Mouse (Mus musculus) cerebellum, postnatal 4 days (tissue): Measurements from ENCODE around the gene Leo1.
A peak's percentile ranks its signal among the peaks of the same experiment; 100 is the strongest.
"Not testable (repeated sequence)": the region's sequence is repeated elsewhere in the genome, so short reads cannot be mapped to it uniquely, and the experiment has no call there.

Source experiments
- DNase-seq, 2 experiments: peaks; one replicate each; pipeline ENCODE4 v3.0.0; 2022; ENCODE audit warnings: low spot score in 2 of 2, mixed read lengths in 1 of 2

Gene Leo1

DNA sequence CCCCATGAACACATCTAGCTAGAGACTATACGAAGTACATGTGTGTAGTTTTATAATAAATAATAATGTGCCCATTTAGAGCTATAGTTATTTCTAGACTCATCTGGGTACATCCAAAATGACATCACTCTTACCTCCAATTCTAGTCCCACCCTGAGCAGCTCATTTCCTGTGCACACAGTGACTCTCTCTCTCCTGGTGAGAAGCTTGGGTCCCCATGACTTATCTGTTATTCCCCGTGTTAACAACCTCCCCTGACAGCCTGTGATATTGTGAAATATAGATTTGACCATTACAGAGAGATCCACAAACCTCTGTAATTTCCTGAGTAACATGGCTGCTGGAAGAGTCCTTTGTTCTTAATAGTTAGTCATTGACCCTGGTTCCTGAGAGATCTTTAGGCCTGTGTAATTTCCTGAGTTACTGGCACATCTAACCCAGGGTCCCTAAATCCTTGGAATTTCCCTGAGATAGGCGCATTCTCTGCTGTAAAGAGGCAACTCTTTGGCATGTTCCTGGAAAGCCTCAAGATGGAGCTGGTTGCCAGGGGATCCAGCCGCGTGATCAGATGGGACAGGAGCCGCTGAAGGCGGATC lies 15.4 kb upstream of the Leo1 start:
- DNase-seq: no peak

DNA sequence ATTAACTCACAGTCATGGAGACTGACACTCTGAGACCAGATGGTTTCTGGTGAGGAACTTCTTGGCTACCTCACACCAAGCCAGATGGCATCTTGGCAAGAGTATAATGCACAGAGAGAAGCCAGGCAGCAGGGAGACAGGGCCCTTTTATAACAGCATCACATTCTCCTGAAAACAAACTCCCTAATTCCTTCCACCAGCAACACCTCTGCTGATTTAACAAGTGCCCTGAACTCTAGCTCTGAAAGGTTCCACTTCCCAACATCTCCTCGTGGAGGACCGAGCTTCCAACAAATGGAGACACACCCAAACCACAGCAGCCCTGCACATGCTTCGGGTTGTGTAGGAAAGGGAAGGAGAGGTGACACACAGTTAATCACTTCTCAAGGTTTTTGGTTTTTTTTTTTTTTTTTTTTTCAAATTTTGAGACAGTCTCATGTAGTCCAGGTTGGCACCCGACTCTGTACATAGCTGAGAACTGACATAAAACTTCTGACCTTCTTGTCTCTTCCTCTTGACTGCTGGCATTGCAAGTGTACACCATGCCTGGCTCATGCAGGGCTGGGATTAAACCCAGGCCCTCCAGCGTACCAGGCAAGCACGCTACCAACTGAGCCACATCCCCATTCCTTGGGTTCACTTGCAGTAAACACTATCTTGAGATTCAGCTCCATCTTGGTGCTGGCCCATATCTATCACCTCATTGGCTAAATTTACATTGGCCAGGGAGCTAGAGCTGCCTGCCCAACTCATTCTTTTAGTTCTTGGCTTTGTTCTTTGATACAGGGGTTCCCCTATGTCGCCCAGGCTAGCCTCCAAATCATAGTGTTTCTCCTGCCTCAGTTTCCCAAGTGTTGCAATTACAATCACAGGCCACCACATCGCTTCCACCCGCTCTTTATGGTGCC lies 13.7 kb upstream of the Leo1 start:
- DNase-seq: peak in 1 of 2 experiments; percentile 37

DNA sequence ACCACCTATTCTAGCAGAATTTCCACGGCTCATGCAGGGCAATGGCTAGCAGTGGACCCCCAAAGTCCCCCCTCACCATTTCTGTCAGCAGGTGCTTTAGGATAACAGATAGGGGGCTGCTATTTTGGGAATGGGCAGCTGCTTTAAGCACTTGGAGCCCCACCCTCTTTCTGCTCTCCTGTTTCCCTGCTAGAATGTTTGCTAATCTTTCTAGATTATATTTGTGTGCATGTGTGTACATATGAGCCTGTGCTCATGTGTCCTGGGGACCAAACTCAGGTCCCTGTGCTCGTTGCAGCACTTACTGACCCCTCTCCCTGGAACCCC lies 13.1 kb upstream of the Leo1 start:
- DNase-seq: no peak

DNA sequence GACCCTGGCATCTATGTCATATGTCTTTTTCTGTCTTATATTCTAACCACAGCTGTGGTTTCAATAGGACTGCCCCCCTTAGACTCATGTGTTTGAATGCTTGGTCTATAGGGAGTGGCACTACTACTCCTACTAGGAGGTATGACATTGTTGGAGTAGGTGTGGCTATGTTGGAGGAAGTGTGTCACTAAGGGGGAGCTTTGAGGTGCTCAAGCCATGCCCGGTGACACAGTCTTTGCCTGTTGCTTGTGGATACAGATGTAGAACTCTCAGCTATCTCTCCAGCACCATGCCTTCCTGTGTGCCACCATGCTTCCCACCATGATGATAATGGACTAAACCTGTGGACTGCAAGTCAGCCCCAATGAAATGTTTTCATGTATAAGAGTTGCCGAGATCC lies 12.3 kb upstream of the Leo1 start:
- DNase-seq: no peak

DNA sequence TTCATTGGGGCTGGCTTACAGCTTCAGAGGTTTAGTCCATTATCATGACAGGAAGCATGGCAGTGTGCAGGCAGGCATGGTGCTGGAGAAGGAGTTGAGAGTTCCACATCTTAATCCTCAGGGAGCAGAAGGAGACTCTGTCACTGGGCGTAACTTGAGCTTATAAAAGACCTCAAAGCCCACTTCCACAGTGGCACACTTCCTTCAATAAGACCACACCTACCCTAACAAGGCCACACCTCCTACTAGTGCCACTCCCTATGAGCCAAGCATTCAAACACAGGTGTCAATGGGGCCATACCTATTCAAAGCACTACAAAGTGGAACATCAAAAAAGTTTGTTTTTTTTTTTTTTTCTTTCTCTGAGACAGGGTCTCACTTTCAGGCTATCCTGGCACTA lies 11.7 kb upstream of the Leo1 start:
- DNase-seq: no peak

DNA sequence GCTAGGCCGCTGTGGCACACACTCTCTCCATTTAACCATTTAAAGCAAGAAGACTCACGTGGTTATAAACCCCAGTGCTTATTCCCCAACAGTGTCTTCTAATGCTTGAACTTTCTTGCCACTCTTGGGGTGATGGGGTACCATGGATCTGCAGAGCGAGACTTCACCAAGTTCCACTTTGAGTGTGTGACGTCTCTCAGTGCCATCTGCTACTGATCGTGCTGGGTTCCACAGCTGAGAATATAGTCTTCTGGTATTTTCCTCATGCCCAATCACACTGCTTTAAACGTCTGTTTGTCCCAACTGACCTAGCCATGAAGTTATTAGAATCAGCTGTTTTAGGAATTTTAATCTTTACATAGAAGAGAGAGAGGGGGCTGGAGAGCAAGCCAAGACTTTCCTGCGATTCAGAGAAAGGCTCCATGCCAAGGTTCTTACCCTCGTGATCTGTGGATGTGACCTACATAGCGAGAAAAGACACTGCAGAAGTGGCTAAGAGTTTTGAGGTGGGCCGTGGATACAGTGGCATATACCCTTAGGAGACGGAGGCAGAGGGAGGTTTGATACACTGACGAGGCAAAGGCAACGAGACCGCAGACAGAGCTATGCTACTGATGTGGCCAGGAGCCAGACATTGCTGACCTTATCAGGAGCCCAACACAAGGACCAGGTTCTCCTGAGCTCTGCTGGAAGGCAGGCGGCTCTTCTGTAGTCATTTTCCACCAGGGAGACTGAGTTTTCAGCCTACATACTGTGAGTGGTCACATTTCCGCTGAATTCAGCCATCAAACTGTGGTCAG lies 10.3 kb upstream of the Leo1 start:
- DNase-seq: no peak

DNA sequence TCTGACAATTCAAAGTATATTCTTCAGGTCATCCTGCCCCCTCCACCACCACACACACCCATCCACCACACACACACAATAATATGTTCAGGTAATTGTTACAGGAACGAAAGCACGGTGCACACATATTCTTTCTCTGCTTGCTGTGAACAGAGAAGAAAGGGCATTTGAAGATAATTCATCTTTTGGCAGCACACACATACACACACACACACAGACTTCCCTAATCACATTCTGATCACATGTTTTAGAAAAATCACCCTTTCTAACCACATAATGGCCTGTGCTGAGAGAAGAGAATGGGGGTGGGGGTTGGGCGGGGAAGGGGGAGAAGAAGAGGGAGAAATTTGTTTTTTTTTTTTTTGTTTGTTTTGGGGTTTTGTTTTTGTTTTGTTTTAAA lies 8.6 kb upstream of the Leo1 start:
- DNase-seq: no peak

DNA sequence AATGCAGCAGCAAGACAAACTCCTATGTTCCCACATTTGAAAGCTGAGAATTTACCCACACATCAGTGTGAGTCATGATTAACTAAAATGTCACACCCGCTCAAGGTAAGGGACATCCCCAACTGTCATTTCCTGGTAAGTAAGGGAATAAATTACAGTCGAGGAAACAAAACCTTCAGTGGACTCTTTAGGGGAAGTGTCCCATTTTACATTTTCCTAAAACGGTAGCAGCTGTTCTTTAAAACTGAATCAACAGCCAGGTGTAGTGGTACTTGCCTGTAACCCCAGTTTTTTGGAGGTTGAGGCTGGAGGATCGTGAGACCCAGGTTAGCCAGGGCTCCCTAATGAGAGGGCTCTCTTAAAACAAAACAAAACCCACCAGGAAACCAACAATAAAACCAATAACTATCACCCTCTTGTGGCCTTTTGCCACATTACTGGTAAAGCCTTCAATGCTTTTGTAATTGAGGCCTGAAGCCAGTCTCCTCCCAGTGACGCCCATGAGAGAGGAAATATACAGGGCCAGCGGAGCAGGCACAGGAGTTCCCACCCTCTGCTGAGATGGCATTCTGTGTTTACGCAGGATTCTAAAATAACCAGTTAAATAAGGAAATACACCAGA lies 7.0 kb upstream of the Leo1 start:
- peak in 1 of 2 experiments; percentile 34 for DNase-seq

DNA sequence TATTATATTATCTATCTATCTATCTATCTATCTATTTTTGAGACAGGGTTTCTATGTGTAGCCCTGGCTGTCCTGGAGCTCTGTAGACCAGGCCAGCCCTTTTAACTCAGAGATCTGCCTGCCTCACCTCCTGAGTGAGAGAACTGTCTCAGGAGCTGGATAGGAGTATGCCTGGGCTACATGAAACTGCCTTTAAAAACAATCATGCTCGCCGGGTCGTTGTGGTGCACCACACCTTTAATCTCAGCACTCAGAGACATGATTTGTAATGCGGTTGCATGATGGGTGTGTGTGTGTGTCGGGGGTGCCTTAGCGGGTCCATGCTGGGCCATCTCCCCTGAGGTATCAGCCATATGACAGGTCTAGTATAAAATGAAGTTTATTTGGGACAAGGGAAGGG lies 6.5 kb upstream of the Leo1 start:
- no peak for DNase-seq

DNA sequence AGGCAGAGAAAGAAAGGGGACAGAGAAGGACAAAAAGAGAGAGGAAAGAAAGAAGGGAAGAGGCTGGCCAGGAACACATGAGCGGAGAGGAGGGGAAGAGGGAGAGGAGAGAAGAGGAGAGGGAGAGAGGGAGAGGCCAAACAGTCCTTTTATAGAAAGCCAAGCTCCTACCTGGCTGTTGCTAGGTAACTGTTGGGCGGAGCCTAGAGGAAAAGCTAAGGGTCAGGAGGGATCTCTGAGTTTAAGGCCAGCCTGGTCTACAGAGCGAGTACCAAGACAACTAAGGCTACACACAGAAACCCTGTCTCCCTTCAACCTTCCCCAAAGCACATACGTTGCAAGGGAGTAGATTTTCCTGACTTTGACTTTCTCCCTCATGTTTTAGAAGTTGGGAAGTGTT lies 6.0 kb upstream of the Leo1 start:
- DNase-seq: no peak

DNA sequence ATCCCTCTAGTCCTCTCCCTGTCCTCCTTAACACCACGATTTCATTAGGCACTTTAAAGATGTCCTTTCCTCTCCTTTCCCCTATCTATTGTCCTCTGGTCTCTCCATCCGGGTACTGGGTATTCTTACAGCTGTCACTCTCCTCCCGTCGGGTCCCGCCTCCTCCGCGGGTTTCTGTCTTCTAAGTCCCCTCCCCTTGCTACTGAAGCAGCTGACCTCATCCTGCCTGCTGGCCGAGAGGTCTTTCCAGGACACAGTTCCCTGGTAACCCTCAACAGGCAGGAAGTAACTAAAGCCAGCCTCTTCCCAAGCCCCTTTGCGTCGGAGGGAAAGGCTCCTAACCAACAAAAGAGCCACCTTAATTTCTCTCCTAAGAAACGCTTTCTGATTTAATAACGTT lies 5.4 kb upstream of the Leo1 start:
- DNase-seq: peak in 1 of 2 experiments; percentile 48

DNA sequence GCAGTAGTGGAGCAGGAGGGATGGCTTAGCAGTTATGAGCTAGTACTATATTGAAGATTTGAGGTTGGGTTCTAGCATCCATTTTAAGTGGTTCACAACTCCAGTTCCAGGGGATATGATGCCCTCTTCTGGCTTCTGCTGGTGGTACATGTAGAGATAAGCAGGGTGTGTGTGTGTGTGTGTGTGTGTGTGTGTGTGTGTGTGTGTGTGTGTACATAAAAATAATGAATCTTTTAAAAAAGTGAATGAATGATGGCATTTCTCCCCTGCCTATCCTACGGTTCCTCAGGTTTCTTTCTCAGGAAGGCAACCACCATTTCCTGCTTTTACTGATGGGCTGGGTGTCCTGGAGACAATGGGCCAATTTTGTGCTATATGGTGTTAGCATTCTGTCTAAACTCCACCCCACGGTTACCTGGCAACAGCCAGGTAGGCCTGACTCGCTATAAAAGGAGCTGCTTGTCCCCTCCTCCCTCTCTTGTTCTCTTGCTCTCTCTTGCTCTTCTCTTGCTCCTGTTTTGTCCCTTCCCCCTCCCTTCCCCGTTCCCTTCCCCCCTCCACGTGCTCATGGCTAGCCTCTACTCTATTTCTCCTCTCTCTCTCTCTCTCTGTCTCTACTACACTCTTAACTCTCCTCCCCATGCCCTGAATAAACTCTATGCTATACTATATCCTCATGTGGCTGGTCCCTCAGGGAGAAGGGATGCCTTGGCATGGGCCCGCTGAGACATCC lies 3.5 kb upstream of the Leo1 start:
- no peak for DNase-seq

DNA sequence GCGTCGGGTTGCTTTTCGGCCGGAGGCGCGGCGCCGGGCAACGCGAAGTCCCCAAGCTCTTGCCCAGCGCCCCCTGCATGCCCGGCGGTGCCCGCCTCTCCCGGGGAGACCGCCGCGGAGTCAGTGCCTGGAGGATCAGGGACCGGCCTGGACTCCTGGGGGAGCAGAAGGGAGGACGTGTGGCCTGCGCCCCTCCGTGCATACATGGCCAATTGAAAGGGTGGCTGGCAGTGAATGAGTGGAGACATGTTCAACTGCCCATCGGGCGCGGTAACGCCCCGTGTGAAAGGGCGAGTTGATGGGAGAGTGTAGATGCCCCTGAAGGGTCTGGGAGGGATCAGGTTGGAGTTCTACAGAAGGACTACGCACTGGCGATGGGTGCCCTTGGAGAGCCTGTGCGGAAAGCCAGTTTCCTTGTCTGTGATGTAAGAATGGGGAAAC lies 387 bp downstream of the Leo1 start:
- DNase-seq: peak in 1 of 2 experiments; percentile 36

DNA sequence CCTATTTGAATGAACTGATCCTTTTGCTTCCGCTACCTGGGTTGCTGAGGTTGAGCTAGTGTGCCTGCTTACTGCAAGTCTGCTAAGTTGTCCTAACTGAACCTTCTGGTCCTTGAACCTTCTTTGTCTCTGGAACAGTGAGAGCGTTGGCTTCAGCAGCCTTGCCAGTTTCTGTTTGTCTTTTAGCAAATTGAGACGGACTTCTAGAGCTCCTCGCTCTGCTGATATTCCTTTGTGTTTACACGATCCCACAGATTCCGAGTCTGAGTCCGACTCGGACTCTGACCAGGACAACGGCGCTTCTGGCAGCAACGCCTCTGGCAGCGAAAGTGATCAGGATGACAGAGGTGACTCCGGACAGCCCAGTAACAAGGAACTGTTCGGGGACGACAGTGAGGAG lies 3.7 kb downstream of the Leo1 start:
- DNase-seq: no peak

DNA sequence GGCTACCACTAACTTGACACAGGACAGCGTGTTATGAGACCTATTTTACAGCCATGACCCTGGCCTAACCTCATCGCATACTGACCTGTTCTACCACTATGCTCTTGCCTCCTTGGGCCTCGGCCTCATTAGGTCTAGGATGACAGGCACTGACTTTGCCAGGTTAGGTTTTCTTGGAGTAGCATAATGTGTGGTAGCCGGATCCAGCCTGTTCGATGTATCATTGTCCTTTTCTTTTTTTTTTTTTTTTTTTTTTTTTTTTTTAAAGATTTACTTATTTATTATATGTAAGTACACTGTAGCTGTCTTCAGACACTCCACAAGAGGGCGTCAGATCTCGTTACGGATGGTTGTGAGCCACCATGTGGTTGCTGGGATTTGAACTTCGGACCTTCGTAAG lies 5.2 kb downstream of the Leo1 start:
- DNase-seq: not testable (repeated sequence)

DNA sequence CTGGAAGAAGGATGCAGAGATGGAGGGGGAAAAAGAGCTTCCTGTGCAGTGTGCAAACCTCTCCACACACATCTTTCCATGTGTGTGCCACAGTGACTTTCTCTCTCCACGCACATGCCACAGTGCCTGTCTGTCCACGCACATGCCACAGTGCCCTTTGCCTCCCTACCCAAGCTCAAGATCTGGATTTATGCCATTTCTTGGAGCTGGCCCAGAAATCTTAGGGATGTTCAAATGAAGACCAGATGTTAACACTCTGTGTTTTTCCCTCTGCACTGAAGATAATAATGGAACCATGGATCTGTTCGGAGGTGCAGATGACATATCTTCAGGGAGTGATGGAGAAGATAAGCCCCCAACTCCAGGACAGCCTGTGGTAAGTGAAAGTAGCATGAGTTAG lies 6.7 kb downstream of the Leo1 start:
- no peak for DNase-seq

DNA sequence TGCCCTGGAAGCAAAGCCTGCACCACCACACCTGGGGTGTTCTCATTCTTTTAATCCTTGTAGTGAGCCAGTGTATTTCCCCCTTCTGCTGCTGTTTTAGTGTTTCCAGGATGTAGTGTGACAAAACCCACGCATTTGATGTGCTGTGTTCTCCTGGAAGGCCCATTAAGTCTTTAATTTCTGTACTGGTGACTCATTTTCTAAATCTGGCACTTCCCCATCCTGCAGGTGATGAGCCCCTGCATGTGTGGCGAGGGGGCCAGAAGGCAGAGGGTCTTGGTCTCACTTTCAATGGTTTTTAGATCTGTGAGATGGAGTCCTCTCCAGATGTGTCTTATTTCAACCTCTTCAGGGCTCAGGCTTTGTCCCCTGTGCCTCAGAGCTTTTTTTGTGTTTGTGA lies 12.7 kb downstream of the Leo1 start:
- no peak for DNase-seq

DNA sequence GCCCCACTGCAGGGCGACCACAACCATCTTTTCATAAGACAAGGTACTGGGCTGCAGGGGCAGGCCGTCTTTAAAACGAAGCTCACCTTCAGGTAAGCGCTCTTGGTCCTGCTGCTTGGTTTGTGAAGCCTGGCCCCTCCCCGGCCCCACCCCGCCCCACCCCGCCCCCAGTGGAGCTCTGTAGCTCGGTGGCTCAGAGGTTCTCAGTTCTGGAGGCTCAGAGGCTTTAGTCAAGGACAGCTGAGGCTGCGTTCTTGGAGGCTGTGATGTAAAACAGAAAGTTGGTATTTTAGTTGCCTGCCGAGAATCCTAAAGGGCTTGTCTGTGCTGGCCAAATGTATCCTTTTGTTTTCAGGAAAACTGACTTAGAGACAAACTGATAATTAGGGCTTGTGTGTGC lies 14.4 kb downstream of the Leo1 start:
- no peak for DNase-seq

DNA sequence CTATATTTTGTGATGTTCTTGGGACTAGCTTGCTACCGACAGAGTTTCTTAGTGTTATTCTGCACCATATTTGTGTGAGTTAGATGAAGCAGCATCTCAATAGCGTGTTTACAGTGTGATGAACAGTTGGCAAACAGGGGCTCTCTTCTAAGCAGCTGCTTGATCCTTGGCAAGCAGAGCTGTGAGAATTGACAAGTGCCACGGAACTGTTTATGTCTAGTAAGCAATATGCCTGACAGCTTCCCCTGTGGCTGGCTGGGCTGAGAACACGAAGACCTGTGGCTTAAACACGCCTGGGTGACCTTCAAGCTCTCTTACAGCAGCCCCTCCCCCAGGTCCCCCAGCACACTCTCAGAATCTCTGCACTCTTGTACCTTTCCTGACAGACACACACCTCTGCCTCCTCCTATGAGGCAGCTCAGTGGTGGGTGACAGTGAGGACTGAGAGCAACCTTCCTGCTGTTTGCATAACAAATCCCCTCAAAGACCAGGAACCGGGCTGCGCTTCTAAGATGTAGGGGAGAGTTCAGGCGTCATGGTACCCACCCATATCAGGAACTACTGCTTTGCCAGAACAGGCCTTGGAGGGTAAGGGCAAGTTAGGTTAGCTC lies 21.8 kb downstream of the Leo1 start:
- no peak for DNase-seq

DNA sequence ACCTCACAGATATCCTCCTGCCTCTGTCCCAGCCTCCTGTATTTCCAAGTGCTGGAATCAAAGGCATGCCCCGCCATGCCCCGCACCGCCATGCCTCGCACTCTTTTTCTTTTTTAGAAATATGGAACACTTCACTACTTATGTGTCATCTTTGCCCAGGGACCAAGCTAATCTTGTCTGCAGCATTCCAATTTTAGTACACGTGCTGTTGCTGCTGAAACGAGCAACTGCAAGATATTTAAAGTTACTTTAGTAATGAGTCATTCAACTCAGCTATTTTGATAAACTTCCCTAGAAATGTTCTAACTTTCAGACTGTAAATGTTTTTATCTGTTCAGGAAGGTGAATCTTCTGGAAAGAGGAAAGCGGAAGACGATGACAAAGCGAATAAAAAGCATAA lies 24.5 kb downstream of the Leo1 start:
- DNase-seq: no peak

DNA sequence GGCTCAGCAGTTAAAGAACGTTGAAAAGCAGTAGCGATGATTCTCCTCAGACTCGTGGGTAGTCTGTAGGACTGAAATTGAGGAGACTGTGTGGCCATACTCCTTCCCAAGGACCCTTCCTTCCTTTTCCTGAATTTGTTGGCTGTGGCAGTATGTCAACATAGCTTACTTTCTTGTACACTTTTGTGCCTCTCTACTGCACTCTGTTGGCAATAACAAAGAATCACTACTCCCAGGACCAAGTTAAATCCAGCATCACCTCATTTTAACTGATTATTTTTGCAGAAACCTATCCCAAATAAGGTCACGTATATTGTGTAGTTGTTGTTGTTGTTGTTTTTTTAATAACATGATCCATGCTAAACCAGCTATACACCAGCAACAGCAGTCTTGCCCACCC lies 25.3 kb downstream of the Leo1 start:
- DNase-seq: no peak
